Mouse (Mus musculus) brain, embryonic 14.5 days (tissue): Measurements from ENCODE around the gene Duoxa1.

Experiments
- CTCF ChIP-seq: fragments of 200-500 bp; IDR thresholded peaks from 2 replicates; pipeline ENCODE4 v1.5.1; 2012; ENCODE audit warnings: inconsistent platforms, mild to moderate bottlenecking, moderate library complexity, borderline replicate concordance; ENCODE audit not compliant: insufficient read depth, insufficient read length; ENCODE audit errors: extremely low read depth
- POLR2A ChIP-seq: fragments of 200-500 bp; IDR thresholded peaks from 2 replicates; pipeline ENCODE4 v1.6.1; 2012; ENCODE audit warnings: mild to moderate bottlenecking, inconsistent platforms, borderline replicate concordance; ENCODE audit not compliant: poor library complexity, insufficient read depth, insufficient read length, severe bottlenecking; ENCODE audit errors: extremely low read depth

- TF ChIP-seq CTCF: no peak
- no peak for TF ChIP-seq POLR2A
These were observed 37.8 kb upstream of the Duoxa1 start for GRCm38 (mm10) chr2:122351156-122351930.
